ENCODE assay signal across 8 mouse cellular contexts in genomic region chr11:69125852-69125918, GRCm38 (mm10). TPM values are rescaled to one million over a fixed set of nuclear protein-coding genes. Genes with fewer than 3 reads are reported as not detected.
DNase-seq lines count a peak whose midpoint lies in the region; ATAC-seq and TF ChIP-seq lines count a peak whose summit lies in the region.

Gene Aloxe3, plus strand, starts transcription at chr11:69125896.

- H3K36me3 ChIP-seq in limb, embryonic 14.5 days (ENCODE audit: control insufficient read depth, insufficient read depth, low read length), result no peaks in the 10 kb centered on the region
- no peaks in the 10 kb centered on the region for H3K36me3 ChIP-seq in stomach, embryonic 15.5 days

- no peak for ATAC-seq in limb, embryonic 14.5 days (ENCODE audit: low FRiP score, low read depth)
- no peak for ATAC-seq in stomach, embryonic 15.5 days (ENCODE audit: insufficient read depth, low FRiP score, low read depth)
- ATAC-seq in CD4-positive, CD25-positive, alpha-beta regulatory T cell, adult 4 months, result no peak

- H3K27ac ChIP-seq in gastrocnemius, adult 2 months, result peak within 1 kb of the TSS; percentile 89
- H3K27ac ChIP-seq in limb, embryonic 14.5 days (replicated peaks; ENCODE audit: low read depth, low read length), result peak within 1 kb of the TSS; percentile 63; the same call in 1 of the 2 replicates
- H3K27ac ChIP-seq in stomach, embryonic 15.5 days, result peak within 1 kb of the TSS; percentile 76; the same call in 1 of the 2 replicates

- no peak for DNase-seq in gastrocnemius, adult 2 months
- no peak for DNase-seq in gastrocnemius, adult 8-10 months (ENCODE audit: low spot score in 2 of 2)
- peak; percentile 44 for DNase-seq in right cerebral cortex, postnatal 25 days
- DNase-seq in right cerebral cortex, postnatal 14 days, result no peak
- no peak for DNase-seq in limb, embryonic 14.5 days (ENCODE audit: low spot score)
- DNase-seq in left cerebral cortex, postnatal 10 days (ENCODE audit: extremely low spot score in 1 of 2, low spot score in 2 of 2), result no peak

- no peaks in the 10 kb centered on the region for H3K27me3 ChIP-seq in limb, embryonic 14.5 days (ENCODE audit: control insufficient read depth, insufficient read depth, low read length)
- H3K27me3 ChIP-seq in stomach, embryonic 15.5 days (replicated peaks), result no peaks in the 10 kb centered on the region

- no peak for TF ChIP-seq CTCF in gastrocnemius, adult 2 months (IDR thresholded peaks at IDR 0.05)

- H3K4me2 ChIP-seq in limb, embryonic 14.5 days (replicated peaks; ENCODE audit: low read depth, low read length, severe bottlenecking), result peak within 1 kb of the TSS; percentile 80
- peak within 1 kb of the TSS; percentile 92 for H3K4me2 ChIP-seq in stomach, embryonic 15.5 days

- WGBS in limb, embryonic 14.5 days, result 2% methylated on average over 3 of the region's 3 CpGs
- WGBS in stomach, embryonic 15.5 days, result 5% methylated on average over 3 of the region's 3 CpGs

- H3K9ac ChIP-seq in limb, embryonic 14.5 days (ENCODE audit: low read depth, low read length, severe bottlenecking), result peak within 1 kb of the TSS; percentile 57
- H3K9ac ChIP-seq in stomach, embryonic 15.5 days, result peak within 1 kb of the TSS; percentile 30; the same call in 1 of the 2 replicates

- no peaks in the 10 kb centered on the region for H3K9me3 ChIP-seq in limb, embryonic 14.5 days (ENCODE audit: control insufficient read depth, low read length)
- H3K9me3 ChIP-seq in stomach, embryonic 15.5 days, result no peaks in the 10 kb centered on the region

- no peak for TF ChIP-seq POLR2A in limb, embryonic 14.5 days (IDR thresholded peaks at IDR 0.05; ENCODE audit: borderline replicate concordance, extremely low read depth, insufficient read depth, insufficient read length)

- H3K4me3 ChIP-seq in gastrocnemius, adult 2 months, result peak within 1 kb of the TSS; percentile 74
- peak within 1 kb of the TSS; percentile 57 for H3K4me3 ChIP-seq in limb, embryonic 14.5 days (replicated peaks; ENCODE audit: low read length)
- peak within 1 kb of the TSS; percentile 62 for H3K4me3 ChIP-seq in stomach, embryonic 15.5 days (replicated peaks)

- peaks cover 11% of the 10 kb centered on the region for H3K4me1 ChIP-seq in limb, embryonic 14.5 days (ENCODE audit: control insufficient read depth, insufficient read depth, low read length)
- H3K4me1 ChIP-seq in stomach, embryonic 15.5 days, result peaks cover 21% of the 10 kb centered on the region

- intact Hi-C loops in gastrocnemius, adult 2 months (cut with DNase I), result loop anchor here (5.0 kb wide), 1 partner anchor 117 kb away; no protein-coding TSS in a partner anchor
- intact Hi-C loops in left cerebral cortex, postnatal 10 days (cut with DNase I), result no loop called here

RNA-seq across cellular contexts. Expression of gene Aloxe3, which starts in this region (rescaled TPM):
- not detected for total RNA-seq in gastrocnemius, adult 2 months (2021)
- total RNA-seq in gastrocnemius, adult 8-10 months (2022), result under 1 TPM in 1 of 4 experiments, not detected in 3; 0.21 TPM
- 1.6 TPM in 2 replicates for polyA plus RNA-seq in limb, embryonic 14.5 days (2012; rRNA removed)
- polyA plus RNA-seq in limb, embryonic 14.5 days (2014; fragmentation: Nextera tagmentation; extraction: Ambion mirVana), result 1.6 and 2.2 TPM in 2 replicates
- 0.27 and 1.2 TPM in 2 replicates for polyA plus RNA-seq in stomach, embryonic 15.5 days (2015; fragmentation: Nextera tagmentation; extraction: Ambion mirVana)
- polyA plus RNA-seq in CD4-positive, CD25-positive, alpha-beta regulatory T cell, adult 4 months (2017; shearing (Covaris generic)), result under 1 TPM in 1 of 2 experiments, not detected in 1; 0.35 TPM
- 1 to 10 TPM; 8.6 to 10.0 TPM for total RNA-seq in left cerebral cortex, postnatal 10 days (2021)

Comparison
In these comparisons a context has a peak if more than half of its experiments do, and no peak if none do; other contexts are left out.
1. RNA of gene Aloxe3 (total RNA-seq): 8.6 to 10.0 TPM in left cerebral cortex, postnatal 10 days; 0.21 TPM in gastrocnemius, adult 8-10 months and not detected in gastrocnemius, adult 2 months; every median in the first group is over 4 times any median in the second.
2. Peak in every context shown above with its lines, with median percentiles within 50 percentile points of each other: H3K27ac ChIP-seq and H3K4me3 ChIP-seq.